Mouse (Mus musculus) thymus, postnatal 36 days (tissue): ENCODE results near the gene Kcnab2.
A peak's percentile ranks its signal among the peaks of the same experiment; 100 is the strongest.

Source experiments
- DNase-seq, 2 experiments: peaks; one replicate each; pipeline ENCODE4 v3.0.0; 2022; ENCODE audit warnings: mixed read lengths in 2 of 2

Gene Kcnab2

GRCm38 (mm10) chr4:152382528-152383252 is 95.0 kb downstream of the Kcnab2 start:
- DNase-seq = no peak

GRCm38 (mm10) chr4:152365228-152365627 is 112.4 kb downstream of the Kcnab2 start:
- no peak for DNase-seq

GRCm38 (mm10) chr4:152362180-152362579 is 115.5 kb downstream of the Kcnab2 start:
- DNase-seq = no peak

- DNase-seq = peak; percentile 14 to 45
These were observed 116.8 kb downstream of the Kcnab2 start for GRCm38 (mm10) chr4:152360855-152361254.

GRCm38 (mm10) chr4:152359700-152360099 is 118.0 kb downstream of the Kcnab2 start:
- DNase-seq = no peak

GRCm38 (mm10) chr4:152355672-152356071 is 122.0 kb downstream of the Kcnab2 start:
- DNase-seq = no peak

- no peak for DNase-seq
These were observed 123.6 kb downstream of the Kcnab2 start for GRCm38 (mm10) chr4:152353886-152354637.

- DNase-seq = no peak
These were observed 126.0 kb downstream of the Kcnab2 start for GRCm38 (mm10) chr4:152351422-152352305.

- no peak for DNase-seq
These were observed 126.8 kb downstream of the Kcnab2 start for GRCm38 (mm10) chr4:152350722-152351421.

GRCm38 (mm10) chr4:152349837-152350381 is 127.8 kb downstream of the Kcnab2 start:
- DNase-seq = no peak

GRCm38 (mm10) chr4:152345120-152345889 is 132.4 kb downstream of the Kcnab2 start:
- DNase-seq = no peak

GRCm38 (mm10) chr4:152344651-152345050 is 133.0 kb downstream of the Kcnab2 start:
- DNase-seq = no peak

- no peak for DNase-seq
These were observed 134.4 kb downstream of the Kcnab2 start for GRCm38 (mm10) chr4:152343296-152343695.
